Mouse (Mus musculus) bone marrow, adult 2 months (tissue): ENCODE data around the gene Mrgprd.

Source experiments
- CTCF ChIP-seq: fragments of 200-500 bp; IDR thresholded peaks from 2 replicates; pipeline ENCODE4 v1.5.1; 2011; ENCODE audit warnings: low read length, control low read depth; ENCODE audit not compliant: control insufficient read depth, insufficient read depth
- POLR2A ChIP-seq: fragments of 200-500 bp; IDR thresholded peaks from 2 replicates; pipeline ENCODE4 v1.6.1; 2011; ENCODE audit warnings: low read depth, mild to moderate bottlenecking, control low read depth, low read length, borderline replicate concordance; ENCODE audit not compliant: control insufficient read depth

DNA sequence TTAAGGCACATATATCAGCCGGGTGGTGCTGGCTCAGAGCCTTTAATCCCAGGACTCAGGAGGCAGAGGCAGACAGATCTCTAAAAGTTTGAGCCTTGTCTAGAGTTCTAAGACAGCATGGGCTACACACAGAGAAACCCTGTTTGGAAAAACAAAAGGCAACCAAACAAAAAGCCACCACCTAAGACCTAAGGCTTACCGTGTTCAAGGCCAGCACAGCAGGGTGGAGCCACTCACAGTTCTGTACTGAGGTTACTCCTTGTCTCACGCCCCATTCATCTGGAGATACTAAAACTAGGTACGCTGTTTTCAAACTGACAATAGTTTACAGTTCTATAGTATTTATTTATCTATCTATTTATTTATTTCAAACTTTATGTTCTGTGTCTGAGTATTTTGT, 29.2 kb upstream of the Mrgprd start:
- TF ChIP-seq CTCF = no peak
- no peak for TF ChIP-seq POLR2A
